Mouse (Mus musculus) forebrain, embryonic 10.5 days (tissue): ENCODE results near the gene Crlf3. TPM values are rescaled to one million over a fixed set of nuclear protein-coding genes. Genes with fewer than 3 reads are reported as not detected.
"Not testable (repeated sequence)": the region's sequence is repeated elsewhere in the genome, so short reads cannot be mapped to it uniquely, and the experiment has no call there.

Experiments used
- DNase-seq: peaks from one replicate; pipeline ENCODE4 v3.0.0-alpha.2; 2017; ENCODE audit warnings: low spot score; ENCODE audit errors: extremely low spot score
- H3K27ac ChIP-seq: fragments of 300-500 bp; sonication (generic); 2 replicates; pipeline ENCODE4 v1.5.1; 2016; ENCODE audit warnings: mild to moderate bottlenecking
- H3K27me3 ChIP-seq: fragments of 300-500 bp; sonication (generic); 2 replicates; pipeline ENCODE4 v1.6.1; 2016; ENCODE audit warnings: mild to moderate bottlenecking; ENCODE audit not compliant: poor library complexity, severe bottlenecking
- H3K36me3 ChIP-seq: fragments of 300-500 bp; sonication (generic); replicated peaks from 2 replicates; pipeline ENCODE4 v1.6.1; 2016; ENCODE audit warnings: mild to moderate bottlenecking, moderate library complexity
- H3K4me1 ChIP-seq: fragments of 300-500 bp; sonication (generic); 2 replicates; pipeline ENCODE4 v1.6.1; 2016
- H3K4me3 ChIP-seq: fragments of 300-500 bp; sonication (generic); 2 replicates; pipeline ENCODE4 v1.5.1; 2016; ENCODE audit warnings: mild to moderate bottlenecking, moderate library complexity
- H3K9me3 ChIP-seq: fragments of 300-500 bp; sonication (generic); 2 replicates; pipeline ENCODE4 v1.6.1; 2016; ENCODE audit warnings: mild to moderate bottlenecking, moderate library complexity
- WGBS: fragments of 180-500 bp; shearing (Covaris S2); methylation state at CpG from one replicate; pipeline ENCODE4 v1.1.7; 2016; 5-methylcytosine and 5-hydroxymethylcytosine counted together
- polyA plus RNA-seq: library from polyadenylated mRNA; unstranded; fragments of >200 nt; fragmentation: Nextera tagmentation; extraction: Ambion mirVana; gene quantifications from 2 replicates; pipeline ENCODE4 v1.2.1, GENCODE M21; 2016

Crlf3 gene
- polyA plus RNA-seq, 1 experiment from 2014 or later = 40.6 TPM

GRCm38 (mm10) chr11:80080381-80080825 is 388 bp downstream of the Crlf3 start:
- H3K4me1 ChIP-seq = peaks cover 26% of the 10 kb centered on the region
- H3K4me3 ChIP-seq = peak overlapping the region; percentile 97
- under 1% methylated on average over 32 of the region's 32 CpGs for WGBS
- H3K9me3 ChIP-seq = no peaks in the 10 kb centered on the region
- DNase-seq = no peak
- peak overlapping the region; percentile 99 for H3K27ac ChIP-seq
- no peaks in the 10 kb centered on the region for H3K27me3 ChIP-seq
- H3K36me3 ChIP-seq = peaks cover 25% of the 10 kb centered on the region

- WGBS = 70% methylated on average over 6 of the region's 6 CpGs
- H3K27me3 ChIP-seq = no peaks in the 10 kb centered on the region
- H3K36me3 ChIP-seq = peaks cover 25% of the 10 kb centered on the region
- DNase-seq = no peak
- H3K4me3 ChIP-seq = peak overlapping the region; percentile 97
- H3K4me1 ChIP-seq = peaks cover 26% of the 10 kb centered on the region
- no peaks in the 10 kb centered on the region for H3K9me3 ChIP-seq
- H3K27ac ChIP-seq = peak overlapping the region; percentile 99
These were observed 1.0 kb downstream of the Crlf3 start for GRCm38 (mm10) chr11:80079751-80080150.

DNA sequence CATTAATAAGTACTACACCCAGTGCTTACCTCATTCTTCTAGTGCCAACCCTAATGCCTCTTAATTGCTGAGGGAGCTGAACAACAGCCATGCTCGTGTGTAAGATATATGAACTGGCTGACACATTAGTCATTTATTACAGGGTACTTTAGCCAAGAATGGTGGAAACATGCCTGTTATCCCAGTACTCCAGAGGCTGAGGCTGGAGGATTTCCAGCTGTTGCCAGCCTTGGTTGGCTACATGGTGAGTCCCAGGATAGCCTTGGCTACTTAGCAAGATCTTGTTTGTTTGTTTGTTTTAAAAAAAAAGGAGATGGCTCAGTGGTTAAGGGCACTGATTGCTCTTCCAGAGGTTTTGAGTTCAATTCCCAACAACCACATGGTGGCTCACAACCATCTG is 2.0 kb downstream of the Crlf3 start:
- 79% methylated on average over 1 of the region's 1 CpGs for WGBS
- peaks cover 30% of the 10 kb centered on the region for H3K36me3 ChIP-seq
- DNase-seq = no peak
- H3K27me3 ChIP-seq = no peaks in the 10 kb centered on the region
- no peak overlapping the region for H3K27ac ChIP-seq
- no peaks in the 10 kb centered on the region for H3K9me3 ChIP-seq
- H3K4me1 ChIP-seq = peaks cover 26% of the 10 kb centered on the region
- H3K4me3 ChIP-seq = no peak overlapping the region

DNA sequence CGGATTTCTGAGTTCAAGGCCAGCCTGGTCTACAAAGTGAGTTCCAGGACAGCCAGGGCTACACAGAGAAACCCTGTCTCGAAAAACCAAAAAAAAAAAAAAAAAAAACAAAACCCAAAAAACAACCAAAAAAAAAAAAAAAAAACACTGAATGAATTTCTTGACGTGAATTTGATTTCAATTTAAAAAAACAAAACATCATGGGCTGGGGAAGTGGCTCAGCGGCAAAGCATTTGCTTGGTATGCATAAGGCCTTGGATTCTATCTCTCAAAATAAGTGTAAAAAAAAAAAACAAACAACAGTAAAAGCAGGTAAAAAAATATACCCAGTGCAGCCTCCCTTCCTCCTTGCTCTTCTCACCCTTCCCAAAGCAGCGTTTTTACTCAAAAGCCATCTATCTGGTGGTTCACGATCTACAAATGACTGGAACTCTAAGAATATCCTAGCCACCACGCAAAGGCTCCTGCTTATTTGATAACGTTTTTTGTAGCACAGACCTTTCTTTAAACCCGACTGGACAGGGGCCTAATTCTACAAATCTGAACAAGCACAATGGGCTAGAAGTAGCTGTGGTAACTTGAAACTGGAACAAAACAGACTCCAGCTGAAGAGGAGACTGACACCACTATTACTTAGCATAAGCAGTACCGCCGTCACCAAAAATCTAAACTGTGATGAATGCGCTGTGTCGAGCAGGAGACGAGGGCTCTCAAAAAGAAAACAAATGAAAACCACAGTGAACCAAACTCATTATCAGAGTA is 2.8 kb downstream of the Crlf3 start:
- WGBS = 78% methylated on average over 13 of the region's 14 CpGs
- Histone ChIP-seq H3K36me3 (peaks cover 31% of the 10 kb centered on the region), H3K9me3 (no peaks in the 10 kb centered on the region), H3K4me1 (peaks cover 26% of the 10 kb centered on the region), H3K27ac (no peak overlapping the region), H3K27me3 (no peaks in the 10 kb centered on the region), H3K4me3 (no peak overlapping the region)
- DNase-seq = no peak

DNA sequence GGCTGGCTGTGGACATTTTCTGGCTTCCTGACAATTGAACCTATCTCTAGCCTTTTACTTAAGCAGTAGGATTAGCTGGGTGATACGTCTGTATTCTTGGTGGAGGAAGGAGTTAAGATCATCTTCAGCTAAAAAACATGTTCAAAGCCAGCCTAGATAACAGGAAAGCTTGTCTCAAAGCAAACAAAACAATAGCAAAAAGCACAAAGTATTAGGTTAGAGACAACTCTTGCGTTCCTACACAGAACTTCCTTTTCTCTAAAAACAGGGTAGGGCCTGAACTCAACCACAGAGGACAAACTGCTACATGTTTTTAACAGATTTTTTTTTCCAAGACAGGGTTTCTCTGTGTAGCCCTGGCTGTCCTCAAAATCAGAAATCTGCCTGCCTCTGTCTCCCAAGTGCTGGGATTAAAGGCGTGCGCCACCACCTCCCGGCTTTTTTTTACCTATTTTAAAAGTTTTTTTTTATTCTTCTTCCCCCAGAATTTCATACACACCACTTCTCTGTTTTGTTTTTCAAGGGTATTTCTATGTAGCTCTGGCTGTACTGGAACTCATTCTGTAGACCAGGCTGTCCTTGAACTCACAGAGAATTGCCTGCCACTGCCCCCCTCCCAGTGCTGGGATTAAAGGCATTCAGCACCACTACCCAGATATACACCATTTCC is 5.0 kb downstream of the Crlf3 start:
- peaks cover 14% of the 10 kb centered on the region for H3K4me1 ChIP-seq
- no peak for DNase-seq
- H3K4me3 ChIP-seq = no peak overlapping the region
- H3K9me3 ChIP-seq = no peaks in the 10 kb centered on the region
- 95% methylated on average over 5 of the region's 5 CpGs for WGBS
- H3K27me3 ChIP-seq = no peaks in the 10 kb centered on the region
- H3K36me3 ChIP-seq = peaks cover 31% of the 10 kb centered on the region
- H3K27ac ChIP-seq = no peak overlapping the region

- Histone ChIP-seq H3K36me3 (peaks cover 19% of the 10 kb centered on the region), H3K4me3 (no peak overlapping the region), H3K27ac (no peak overlapping the region), H3K4me1 (no peaks in the 10 kb centered on the region), H3K9me3 (no peaks in the 10 kb centered on the region), H3K27me3 (no peaks in the 10 kb centered on the region)
- WGBS = 94% methylated on average over 3 of the region's 3 CpGs
- no peak for DNase-seq
These were observed 8.4 kb downstream of the Crlf3 start for GRCm38 (mm10) chr11:80072365-80072764.

DNA sequence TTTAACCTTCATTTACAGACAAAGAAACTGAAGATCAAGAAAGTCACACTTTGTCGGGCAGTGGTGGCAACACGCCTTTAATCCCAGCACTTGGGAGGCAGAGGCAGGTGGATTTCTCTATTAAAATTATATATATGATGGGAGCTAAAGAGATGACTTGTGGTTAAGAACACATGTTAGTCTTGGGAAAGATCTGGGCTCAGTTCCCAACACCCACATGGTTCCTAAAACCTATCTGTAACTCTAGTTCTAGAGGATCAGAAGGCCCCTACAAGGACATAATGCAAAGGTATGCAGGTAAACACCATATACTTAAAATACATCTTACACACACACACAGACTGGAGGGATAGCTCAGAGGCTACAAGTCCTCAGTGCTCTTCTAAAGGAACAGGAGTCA is 9.8 kb downstream of the Crlf3 start:
- Histone ChIP-seq H3K9me3 (no peaks in the 10 kb centered on the region), H3K4me3 (no peak overlapping the region), H3K36me3 (peaks cover 14% of the 10 kb centered on the region), H3K27me3 (no peaks in the 10 kb centered on the region), H3K4me1 (no peaks in the 10 kb centered on the region), H3K27ac (no peak overlapping the region)
- DNase-seq = no peak
- WGBS = 98% methylated on average over 2 of the region's 2 CpGs

- H3K4me3 ChIP-seq = no peak overlapping the region
- no peak for DNase-seq
- no peaks in the 10 kb centered on the region for H3K9me3 ChIP-seq
- peaks cover 15% of the 10 kb centered on the region for H3K36me3 ChIP-seq
- no peaks in the 10 kb centered on the region for H3K4me1 ChIP-seq
- WGBS = 92% methylated on average over 3 of the region's 3 CpGs
- no peak overlapping the region for H3K27ac ChIP-seq
- no peaks in the 10 kb centered on the region for H3K27me3 ChIP-seq
These were observed 11.0 kb downstream of the Crlf3 start for GRCm38 (mm10) chr11:80069815-80070214.

DNA sequence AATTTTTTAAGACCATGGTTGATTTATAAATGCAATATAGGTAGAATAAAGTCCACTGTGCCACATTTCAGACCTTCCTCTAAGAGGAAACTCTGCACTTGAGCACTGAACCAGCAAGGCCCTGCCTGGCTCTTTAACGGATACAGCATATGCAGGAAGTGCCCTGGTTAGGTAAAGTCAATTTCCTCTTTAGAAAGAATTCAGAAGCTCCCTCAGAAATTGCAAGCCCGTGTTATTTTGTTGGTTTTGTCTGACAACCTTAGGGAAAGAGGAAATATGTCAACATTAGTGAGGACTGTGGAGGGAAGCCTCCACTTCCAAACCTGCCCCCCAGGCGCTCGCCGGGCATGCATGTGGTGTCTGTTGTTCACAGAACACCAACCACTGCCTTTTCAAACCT is 13.2 kb downstream of the Crlf3 start:
- Histone ChIP-seq H3K9me3 (no peaks in the 10 kb centered on the region), H3K36me3 (peaks cover 27% of the 10 kb centered on the region), H3K27ac (no peak overlapping the region), H3K4me1 (no peaks in the 10 kb centered on the region), H3K4me3 (no peak overlapping the region), H3K27me3 (no peaks in the 10 kb centered on the region)
- no peak for DNase-seq
- 88% methylated on average over 5 of the region's 5 CpGs for WGBS

DNA sequence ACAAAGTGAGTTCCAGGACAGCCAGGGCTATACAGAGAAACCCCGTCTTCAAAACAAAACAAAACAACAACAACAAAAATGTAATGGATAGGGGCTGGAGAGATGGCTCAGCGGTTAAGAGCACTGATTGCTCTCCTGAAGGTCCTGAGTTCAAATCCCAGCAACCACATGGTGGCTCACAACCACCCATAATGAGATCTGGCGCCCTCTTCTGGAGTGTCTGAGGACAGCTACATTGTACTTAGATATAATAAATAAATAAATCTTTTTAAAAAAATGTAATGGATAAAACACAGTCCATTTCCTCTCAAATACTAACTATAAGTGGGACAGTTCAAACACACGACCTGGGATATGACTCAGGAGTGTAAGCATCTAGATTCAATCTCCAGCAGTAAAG is 14.4 kb downstream of the Crlf3 start:
- H3K9me3 ChIP-seq, H3K27ac ChIP-seq, H3K4me1 ChIP-seq, H3K4me3 ChIP-seq, DNase-seq, H3K27me3 ChIP-seq: not testable (repeated sequence)
- peaks cover 38% of the 10 kb centered on the region for H3K36me3 ChIP-seq
- WGBS = 91% methylated on average over 4 of the region's 4 CpGs

GRCm38 (mm10) chr11:80062159-80062558 is 18.6 kb downstream of the Crlf3 start:
- Histone ChIP-seq H3K27me3 (no peaks in the 10 kb centered on the region), H3K36me3 (peaks cover 78% of the 10 kb centered on the region), H3K9me3 (no peaks in the 10 kb centered on the region), H3K4me3 (no peak overlapping the region), H3K27ac (no peak overlapping the region), H3K4me1 (no peaks in the 10 kb centered on the region)
- no peak for DNase-seq
- WGBS = 71% methylated on average over 4 of the region's 4 CpGs

- DNase-seq = no peak
- Histone ChIP-seq H3K4me3 (no peak overlapping the region), H3K9me3 (no peaks in the 10 kb centered on the region), H3K27me3 (no peaks in the 10 kb centered on the region), H3K36me3 (peaks cover 94% of the 10 kb centered on the region), H3K27ac (no peak overlapping the region), H3K4me1 (no peaks in the 10 kb centered on the region)
- WGBS = 95% methylated on average over 9 of the region's 9 CpGs
These were observed 24.6 kb downstream of the Crlf3 start for GRCm38 (mm10) chr11:80056141-80056540.

- no peaks in the 10 kb centered on the region for H3K4me1 ChIP-seq
- no peaks in the 10 kb centered on the region for H3K9me3 ChIP-seq
- 89% methylated on average over 4 of the region's 4 CpGs for WGBS
- peaks cover 80% of the 10 kb centered on the region for H3K36me3 ChIP-seq
- H3K27me3 ChIP-seq = no peaks in the 10 kb centered on the region
- H3K27ac ChIP-seq = no peak overlapping the region
- H3K4me3 ChIP-seq = no peak overlapping the region
- no peak for DNase-seq
These were observed 26.1 kb downstream of the Crlf3 start for GRCm38 (mm10) chr11:80054659-80055058.
